Mouse (Mus musculus) spleen, adult 2 months (tissue): ENCODE data around the gene Cnih4. TPM values are rescaled to one million over a fixed set of nuclear protein-coding genes. Genes with fewer than 3 reads are reported as not detected.

Experiments
- DNase-seq, 2 experiments: peaks; one replicate each; pipeline versions ENCODE4 v3.0.0 to v3.0.0-alpha.2; 2012 to 2021; ENCODE audit warnings: low spot score in 2 of 2, low read depth in 1 of 2
- H3K27ac ChIP-seq: fragments of 200-500 bp; 2 replicates; pipeline ENCODE4 v1.5.1; 2012; ENCODE audit warnings: low read length, inconsistent platforms; ENCODE audit not compliant: insufficient read depth
- H3K27me3 ChIP-seq: fragments of 200-500 bp; 2 replicates; pipeline ENCODE4 v1.6.1; 2012; ENCODE audit warnings: mild to moderate bottlenecking, moderate library complexity, low read length, inconsistent platforms; ENCODE audit not compliant: control insufficient read depth, insufficient read depth
- H3K36me3 ChIP-seq: fragments of 200-500 bp; 2 replicates; pipeline ENCODE4 v1.6.1; 2012; ENCODE audit warnings: mild to moderate bottlenecking, low read length, inconsistent platforms; ENCODE audit not compliant: control insufficient read depth, insufficient read depth
- H3K4me1 ChIP-seq: fragments of 200-500 bp; 2 replicates; pipeline ENCODE4 v1.6.1; 2011; ENCODE audit warnings: inconsistent platforms; ENCODE audit not compliant: control insufficient read depth, insufficient read depth, insufficient read length
- H3K4me3 ChIP-seq: fragments of 200-500 bp; 2 replicates; pipeline ENCODE4 v1.5.1; 2011; ENCODE audit warnings: mild to moderate bottlenecking, inconsistent platforms; ENCODE audit not compliant: insufficient read depth, insufficient read length; ENCODE audit errors: extremely low read depth
- CTCF ChIP-seq: fragments of 200-500 bp; IDR thresholded peaks from 2 replicates; pipeline ENCODE4 v1.5.1; 2011; ENCODE audit warnings: mild to moderate bottlenecking, inconsistent platforms; ENCODE audit not compliant: insufficient read depth, insufficient read length, insufficient replicate concordance; ENCODE audit errors: extremely low read depth
- POLR2A ChIP-seq: fragments of 200-500 bp; IDR thresholded peaks from 2 replicates; pipeline ENCODE4 v1.6.1; 2011; ENCODE audit warnings: low read depth, low read length, inconsistent platforms
- WGBS: fragments of 180-500 bp; shearing (Covaris S2); methylation state at CpG from one replicate; pipeline ENCODE4 v1.1.7; 2018; 5-methylcytosine and 5-hydroxymethylcytosine counted together
- polyA plus RNA-seq: library from polyadenylated mRNA; depleted of rRNA; stranded (reverse); fragments of >200 nt; gene quantifications from 2 replicates; pipeline ENCODE4 v1.2.3, GENCODE M21; 2012; rRNA removed

Cnih4 gene
- 4.7 and 6.0 TPM in 2 replicates for polyA plus RNA-seq

DNA sequence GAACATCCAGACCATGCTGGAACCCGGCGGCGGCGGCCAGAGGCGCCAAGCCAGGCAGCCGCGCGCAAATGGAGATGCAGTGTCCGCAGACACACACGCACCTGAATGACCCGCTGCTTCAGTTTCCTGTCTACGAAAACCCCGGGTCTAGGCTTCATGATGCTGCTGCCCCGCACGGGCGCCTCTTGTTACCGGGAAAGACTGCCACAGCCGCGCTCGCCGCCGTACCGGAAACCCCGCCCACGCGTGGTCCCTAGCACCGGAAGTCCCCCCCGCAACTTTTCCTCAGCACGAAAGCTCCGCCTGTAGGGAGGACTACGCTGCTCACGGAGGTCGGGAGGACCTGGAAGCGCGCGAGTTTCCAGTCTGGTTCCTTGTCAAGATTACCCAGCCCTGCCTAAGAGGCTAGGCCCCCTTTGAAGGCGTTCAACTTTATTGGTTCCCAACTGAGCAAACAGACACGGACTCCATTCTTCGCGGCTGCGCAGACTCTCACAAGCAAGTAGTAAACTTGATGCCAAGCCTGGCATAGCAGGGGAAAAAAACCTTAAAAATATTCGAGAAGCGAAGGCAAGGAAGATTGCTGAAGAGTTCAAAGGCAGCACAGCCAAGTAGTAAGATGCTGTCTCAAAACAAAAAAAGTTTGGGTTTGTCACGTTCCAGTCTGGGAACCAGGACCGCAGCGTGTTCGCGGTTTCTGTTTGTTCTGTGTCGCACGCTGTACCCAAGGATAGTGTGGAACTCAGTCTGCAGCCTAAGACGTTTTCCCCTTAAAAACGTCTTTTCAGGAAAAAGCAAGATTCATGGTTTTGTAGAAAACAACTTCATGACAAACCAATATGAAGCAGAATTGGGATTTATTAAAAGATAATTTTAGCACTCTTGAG, at the start of gene Cnih4, which contains the start of gene Nvl:
Gene Cnih4, plus strand, starts transcription at position 744 of the 887 bp plus-strand sequence.
Gene Nvl, minus strand, starts transcription at position 255 of the 887 bp plus-strand sequence.
- H3K4me1 ChIP-seq, result no peaks in the 10 kb centered on the region; the same call in 1 of the 2 replicates
- no peaks in the 10 kb centered on the region for H3K27me3 ChIP-seq
- DNase-seq, result peak; percentile 77 to 82
- H3K27ac ChIP-seq, result peak within 1 kb of the TSS; percentile 89
- TF ChIP-seq POLR2A, result peak; percentile 10
- no peak for TF ChIP-seq CTCF
- H3K36me3 ChIP-seq, result peaks cover 5% of the 10 kb centered on the region; the same call in 1 of the 2 replicates
- under 1% methylated on average over 52 of the region's 52 CpGs for WGBS
- H3K4me3 ChIP-seq, result peak within 1 kb of the TSS; percentile 73

DNA sequence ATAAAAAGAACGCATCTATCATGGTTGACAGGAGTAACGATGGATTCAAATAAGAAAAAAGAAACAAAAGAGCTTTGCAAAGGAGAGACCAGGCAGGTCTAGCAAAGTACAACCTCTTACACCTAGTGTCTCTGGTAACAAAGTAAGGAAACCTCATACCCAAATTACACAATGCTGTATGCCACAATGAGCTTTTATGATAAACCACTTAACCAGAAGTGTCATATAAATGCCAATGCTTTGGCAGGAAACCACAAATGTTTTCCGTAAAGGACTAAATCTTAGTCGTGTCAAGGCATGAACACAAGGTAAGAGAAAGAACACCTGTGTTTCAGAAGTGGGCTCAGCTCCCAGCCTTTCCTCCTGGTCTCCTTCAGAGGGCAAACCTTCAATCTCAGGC, 27.4 kb upstream of the Cnih4 start:
- no peak overlapping the region for H3K4me3 ChIP-seq
- no peaks in the 10 kb centered on the region for H3K27me3 ChIP-seq
- TF ChIP-seq CTCF (no peak), POLR2A (no peak)
- no peaks in the 10 kb centered on the region for H3K4me1 ChIP-seq
- H3K27ac ChIP-seq, result no peak overlapping the region
- peaks cover 23% of the 10 kb centered on the region for H3K36me3 ChIP-seq
- whole genome bisulfite sequencing, result 65% methylated on average over 4 of the region's 4 CpGs
- peak in 1 of 2 experiments; percentile 5 for DNase-seq

DNA sequence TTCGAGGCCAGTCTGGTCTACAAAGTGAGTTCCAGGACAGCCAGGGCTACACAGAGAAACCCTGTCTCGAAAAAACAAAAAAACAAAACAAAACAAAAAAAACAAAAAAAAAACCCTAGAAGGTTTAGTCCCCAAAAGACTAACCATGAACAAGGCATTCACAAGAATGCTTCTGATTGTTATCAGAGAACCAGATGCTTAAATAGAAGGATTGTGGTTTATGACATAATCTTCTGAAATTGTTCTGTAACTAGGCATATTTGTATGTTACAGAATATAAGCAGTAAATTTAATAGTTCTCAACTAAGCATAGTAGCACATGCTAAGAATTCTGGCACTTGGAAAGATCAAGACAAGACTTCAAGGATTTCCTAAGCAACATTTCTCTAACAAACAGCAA, 20.3 kb upstream of the Cnih4 start:
- Histone ChIP-seq H3K27ac (no peak overlapping the region), H3K27me3 (no peaks in the 10 kb centered on the region), H3K4me1 (no peaks in the 10 kb centered on the region), H3K36me3 (peaks cover 27% of the 10 kb centered on the region), H3K4me3 (no peak overlapping the region)
- WGBS, result 93% methylated on average over 2 of the region's 2 CpGs
- no peak for DNase-seq
- TF ChIP-seq POLR2A (no peak), CTCF (no peak)

DNA sequence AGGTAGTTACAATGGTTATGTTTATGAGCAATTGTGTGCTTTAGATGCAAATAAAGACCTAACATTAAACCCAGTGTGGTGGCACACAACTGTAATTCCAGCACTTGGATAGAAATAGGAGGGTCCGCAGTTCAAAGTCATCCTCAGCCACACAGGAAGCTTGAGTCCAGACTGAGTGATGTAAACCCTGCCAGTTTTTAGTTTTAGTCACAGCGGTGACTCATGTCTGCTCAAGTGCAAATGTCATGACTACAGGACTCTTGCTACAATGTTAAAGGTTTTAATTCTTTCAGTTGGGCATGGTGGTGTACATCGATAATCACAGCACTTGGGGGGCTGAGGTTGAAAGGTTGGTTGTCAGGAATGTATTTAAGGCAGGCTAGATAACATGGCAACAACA, 18.6 kb upstream of the Cnih4 start:
- H3K27ac ChIP-seq, result no peak overlapping the region
- WGBS, result 97% methylated on average over 3 of the region's 3 CpGs
- DNase-seq, result no peak
- H3K4me1 ChIP-seq, result no peaks in the 10 kb centered on the region
- no peak overlapping the region for H3K4me3 ChIP-seq
- no peak for TF ChIP-seq CTCF
- TF ChIP-seq POLR2A, result no peak
- H3K27me3 ChIP-seq, result no peaks in the 10 kb centered on the region
- H3K36me3 ChIP-seq, result peaks cover 29% of the 10 kb centered on the region

DNA sequence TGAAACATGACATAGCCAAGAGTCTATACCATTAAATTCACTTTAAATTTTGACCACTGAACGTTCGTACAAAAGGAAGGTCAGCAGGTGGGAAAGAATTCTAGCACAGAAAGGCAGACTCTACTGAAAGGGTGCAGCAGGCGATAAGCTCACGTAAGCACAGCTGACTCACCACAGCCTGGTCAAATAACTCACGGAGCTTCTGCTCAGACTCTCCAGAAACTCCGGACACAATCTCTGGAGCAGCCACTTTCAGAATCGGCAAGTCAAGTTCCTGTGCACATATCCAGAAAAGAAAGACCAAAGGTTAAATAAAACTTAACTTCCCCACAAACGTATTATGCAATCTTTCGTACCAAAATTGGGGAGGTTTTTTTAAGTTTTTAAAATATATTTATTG, 17.7 kb upstream of the Cnih4 start:
- H3K4me1 ChIP-seq, result no peaks in the 10 kb centered on the region
- TF ChIP-seq CTCF (no peak), POLR2A (no peak)
- peaks cover 29% of the 10 kb centered on the region for H3K36me3 ChIP-seq
- no peak for DNase-seq
- no peak overlapping the region for H3K27ac ChIP-seq
- 89% methylated on average over 9 of the region's 9 CpGs for WGBS
- no peak overlapping the region for H3K4me3 ChIP-seq
- no peaks in the 10 kb centered on the region for H3K27me3 ChIP-seq

DNA sequence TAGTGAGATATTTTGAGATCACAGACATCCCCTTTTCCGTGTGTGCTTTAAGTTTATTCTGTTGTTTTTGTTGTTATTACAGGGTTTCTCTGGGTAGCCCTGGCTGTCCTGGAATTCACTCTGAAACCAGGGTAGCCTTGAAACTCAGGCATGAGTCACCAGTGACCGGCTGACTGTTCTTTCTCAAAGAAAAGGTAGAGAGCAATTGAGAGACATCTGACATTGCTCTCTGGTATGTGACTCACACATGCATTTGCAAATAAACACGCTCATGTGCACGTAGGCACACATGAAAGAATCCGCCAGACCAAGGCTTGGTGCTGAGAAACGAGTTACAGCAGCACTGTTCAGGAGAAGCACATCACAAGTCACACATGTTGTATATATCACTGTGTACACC, 12.6 kb upstream of the Cnih4 start:
- 93% methylated on average over 6 of the region's 6 CpGs for WGBS

DNA sequence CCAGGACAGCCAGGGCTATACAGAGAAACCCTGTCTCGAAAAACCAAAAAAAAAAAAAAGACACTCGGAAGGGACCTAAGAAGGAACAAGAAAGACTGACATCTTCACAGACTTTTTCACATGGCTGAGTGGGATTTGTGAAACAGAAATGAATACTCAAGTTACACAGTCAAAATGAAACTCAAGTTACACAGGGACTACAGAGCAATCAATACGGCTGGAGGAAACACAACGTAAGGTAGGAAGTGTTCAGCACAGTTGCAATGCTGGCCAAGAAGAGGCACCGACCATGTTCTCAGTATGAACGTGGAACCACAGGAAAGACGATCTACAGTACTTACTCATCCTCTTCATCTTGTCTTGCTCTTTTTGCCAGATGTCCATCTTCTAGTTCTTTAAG, 5.8 kb upstream of the Cnih4 start:
- Histone ChIP-seq H3K27me3 (no peaks in the 10 kb centered on the region), H3K36me3 (peaks cover 25% of the 10 kb centered on the region)

More for the DNA sequence above, 12.6 kb upstream of the Cnih4 start:
- H3K27me3 ChIP-seq, result no peaks in the 10 kb centered on the region
- no peaks in the 10 kb centered on the region for H3K4me1 ChIP-seq
- TF ChIP-seq POLR2A (no peak), CTCF (no peak)
- no peak overlapping the region for H3K27ac ChIP-seq
- DNase-seq, result no peak
- no peak overlapping the region for H3K4me3 ChIP-seq
- H3K36me3 ChIP-seq, result peaks cover 41% of the 10 kb centered on the region

More for the DNA sequence above, 5.8 kb upstream of the Cnih4 start:
- no peaks in the 10 kb centered on the region; the same call in 1 of the 2 replicates for H3K4me1 ChIP-seq
- H3K27ac ChIP-seq, result no peak overlapping the region
- no peak for DNase-seq
- TF ChIP-seq POLR2A, result no peak
- no peak for TF ChIP-seq CTCF
- WGBS, result 77% methylated on average over 7 of the region's 7 CpGs
- H3K4me3 ChIP-seq, result no peak overlapping the region
